Mouse (Mus musculus) hindbrain, embryonic 16.5 days (tissue): ENCODE results near the gene Hist1h2bk. TPM values are rescaled to one million over a fixed set of nuclear protein-coding genes. Genes with fewer than 3 reads are reported as not detected.
"Not testable (repeated sequence)": the region's sequence is repeated elsewhere in the genome, so short reads cannot be mapped to it uniquely, and the experiment has no call there.

Experiments
- ATAC-seq: fragments of 200-750 bp; cut with Nextera tagmentation; 2 replicates; pipeline ENCODE4 v1.8.0; 2017; ENCODE audit warnings: moderate TSS enrichment, moderate library complexity
- H3K27ac ChIP-seq: fragments of 300-500 bp; sonication (generic); 2 replicates; pipeline ENCODE4 v1.5.1; 2014; ENCODE audit warnings: low read depth, mild to moderate bottlenecking, control low read depth, low read length, moderate library complexity
- H3K27me3 ChIP-seq: fragments of 300-500 bp; sonication (generic); replicated peaks from 2 replicates; pipeline ENCODE4 v1.6.1; 2014; ENCODE audit warnings: low read length; ENCODE audit not compliant: control insufficient read depth, insufficient read depth
- H3K36me3 ChIP-seq: fragments of 300-500 bp; sonication (generic); 2 replicates; pipeline ENCODE4 v1.6.1; 2014; ENCODE audit warnings: mild to moderate bottlenecking, low read length, moderate library complexity, mixed read lengths; ENCODE audit not compliant: control insufficient read depth, insufficient read depth
- H3K4me1 ChIP-seq: fragments of 300-500 bp; sonication (generic); 2 replicates; pipeline ENCODE4 v1.6.1; 2014; ENCODE audit warnings: low read depth, low read length; ENCODE audit not compliant: control insufficient read depth, insufficient read depth
- H3K4me2 ChIP-seq: fragments of 300-500 bp; sonication (generic); 2 replicates; pipeline ENCODE4 v1.6.1; 2014; ENCODE audit warnings: mild to moderate bottlenecking, low read length, control low read depth, moderate library complexity
- H3K4me3 ChIP-seq: fragments of 300-500 bp; sonication (generic); 2 replicates; pipeline ENCODE4 v1.5.1; 2014; ENCODE audit warnings: mild to moderate bottlenecking, low read length, control low read depth, moderate library complexity
- H3K9ac ChIP-seq: fragments of 300-500 bp; sonication (generic); 2 replicates; pipeline ENCODE4 v1.6.1; 2014; ENCODE audit warnings: low read depth, mild to moderate bottlenecking, control low read depth, low read length, moderate library complexity
- H3K9me3 ChIP-seq: fragments of 300-500 bp; sonication (generic); 2 replicates; pipeline ENCODE4 v1.6.1; 2014; ENCODE audit warnings: mild to moderate bottlenecking, low read length, moderate library complexity; ENCODE audit not compliant: control insufficient read depth
- WGBS: fragments of 180-500 bp; shearing (Covaris S2); extraction: QIAGEN DNeasy Blood & Tissue Kit; methylation state at CpG from one replicate; pipeline ENCODE4 v1.1.7; 2014; 5-methylcytosine and 5-hydroxymethylcytosine counted together
- polyA plus RNA-seq: library from polyadenylated mRNA; unstranded; fragments of >200 nt; fragmentation: Nextera tagmentation; extraction: Ambion mirVana; gene quantifications from 2 replicates; pipeline ENCODE4 v1.2.1, GENCODE M21; 2015

Gene Hist1h2bk
- polyA plus RNA-seq = 0.70 and 0.87 TPM in 2 replicates

- Histone ChIP-seq H3K4me2 (peak within 1 kb of the TSS; percentile 77), H3K4me3 (peak within 1 kb of the TSS; percentile 45), H3K9ac (peak within 1 kb of the TSS; percentile 54), H3K4me1 (peaks cover 15% of the 10 kb centered on the region), H3K27ac (peak within 1 kb of the TSS; percentile 51; the same call in 1 of the 2 replicates)
- H3K9me3 ChIP-seq, H3K27me3 ChIP-seq, H3K36me3 ChIP-seq: not testable (repeated sequence)
- ATAC-seq = peak; percentile 99
- 0% methylated on average over 22 of the region's 69 CpGs for WGBS
These were observed at the start of gene Hist1h2bk, which contains the start of gene Hist1h2ah for GRCm38 (mm10) chr13:22035267-22036148. Gene Hist1h2bk (plus strand): TSS chr13:22035870. Gene Hist1h2ah (minus strand): TSS chr13:22035568.

GRCm38 (mm10) chr13:21992550-21992949 lies 43.1 kb upstream of the Hist1h2bk start:
- 86% methylated on average over 5 of the region's 5 CpGs for WGBS
- Histone ChIP-seq H3K27me3 (peaks cover 27% of the 10 kb centered on the region), H3K4me2 (no peak overlapping the region), H3K36me3 (no peaks in the 10 kb centered on the region), H3K27ac (no peak overlapping the region), H3K9me3 (peaks cover 10% of the 10 kb centered on the region), H3K9ac (no peak overlapping the region), H3K4me1 (no peaks in the 10 kb centered on the region), H3K4me3 (no peak overlapping the region)
- no peak for ATAC-seq

DNA sequence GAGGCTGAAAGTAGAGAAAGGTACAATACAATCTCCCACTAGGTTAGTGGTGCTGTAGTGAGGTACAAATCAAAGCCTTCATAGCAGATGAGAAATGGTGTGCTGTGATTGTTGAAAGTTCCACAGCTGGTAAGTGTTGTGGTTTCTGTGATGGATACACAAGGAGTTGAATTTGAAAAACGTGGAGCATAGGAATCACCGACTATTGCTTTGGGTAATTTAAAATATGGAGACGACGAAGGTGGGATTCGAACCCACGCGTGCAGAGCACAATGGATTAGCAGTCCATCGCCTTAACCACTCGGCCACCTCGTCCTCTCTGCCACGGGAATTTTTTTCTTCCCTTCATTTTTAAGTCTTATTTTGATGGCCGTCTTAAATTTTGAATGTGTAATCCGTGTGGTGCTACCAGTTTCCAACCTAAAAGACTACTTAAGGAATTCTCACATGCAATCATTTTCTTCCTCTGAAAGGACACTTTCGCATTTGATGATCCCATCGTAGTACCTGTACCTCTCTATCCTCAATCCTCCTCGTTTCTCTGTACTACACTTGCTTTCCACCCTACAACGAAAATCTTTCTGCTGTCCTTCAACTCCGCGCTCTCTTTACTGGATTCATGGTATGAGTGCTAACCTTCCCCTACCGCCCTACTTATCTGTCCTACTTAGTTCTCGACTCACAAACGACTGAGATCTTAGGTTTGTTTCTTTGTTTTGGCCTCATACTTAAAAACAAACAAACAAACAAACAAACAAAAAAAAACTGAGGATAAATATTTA lies 41.5 kb upstream of the Hist1h2bk start:
- Histone ChIP-seq H3K36me3 (no peaks in the 10 kb centered on the region), H3K9me3 (peaks cover 10% of the 10 kb centered on the region), H3K27ac (no peak overlapping the region), H3K4me3 (no peak overlapping the region), H3K27me3 (peaks cover 42% of the 10 kb centered on the region), H3K9ac (no peak overlapping the region), H3K4me2 (no peak overlapping the region), H3K4me1 (no peaks in the 10 kb centered on the region)
- ATAC-seq = no peak
- WGBS = 4% methylated on average over 22 of the region's 22 CpGs

DNA sequence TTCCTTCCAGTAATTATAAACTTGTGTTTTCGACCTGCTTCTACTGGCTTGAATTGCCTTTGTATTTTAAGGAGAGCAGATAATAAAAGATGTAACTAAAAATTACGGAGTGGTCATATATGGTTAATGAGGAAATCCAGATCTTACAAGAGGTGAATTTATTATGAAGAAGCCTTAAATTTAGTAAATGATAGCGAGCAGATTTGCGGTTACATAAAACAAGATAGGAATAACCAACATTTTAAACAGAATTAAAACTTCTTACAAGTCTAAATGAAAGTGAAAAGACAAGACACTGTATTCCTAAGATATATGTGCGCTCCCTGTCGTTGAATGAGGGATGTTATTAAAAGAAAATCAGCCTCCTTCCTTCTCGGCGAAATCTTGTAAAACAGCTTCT lies 40.8 kb upstream of the Hist1h2bk start:
- ATAC-seq = no peak
- peaks cover 10% of the 10 kb centered on the region for H3K9me3 ChIP-seq
- peaks cover 49% of the 10 kb centered on the region for H3K27me3 ChIP-seq
- WGBS = 4% methylated on average over 8 of the region's 8 CpGs
- H3K4me2 ChIP-seq = peak overlapping the region; percentile 48
- H3K27ac ChIP-seq = no peak overlapping the region
- H3K36me3 ChIP-seq = no peaks in the 10 kb centered on the region
- no peak overlapping the region for H3K9ac ChIP-seq
- H3K4me1 ChIP-seq = no peaks in the 10 kb centered on the region
- H3K4me3 ChIP-seq = peak overlapping the region; percentile 24

- 0 out of 2 replicates have a peak, but pooled peaks have one; percentile 52 for ATAC-seq
- H3K9ac ChIP-seq = no peak overlapping the region
- peaks cover 10% of the 10 kb centered on the region for H3K9me3 ChIP-seq
- H3K4me1 ChIP-seq = no peaks in the 10 kb centered on the region
- no peaks in the 10 kb centered on the region for H3K36me3 ChIP-seq
- WGBS = under 1% methylated on average over 21 of the region's 21 CpGs
- no peak overlapping the region for H3K27ac ChIP-seq
- H3K4me3 ChIP-seq = peak overlapping the region; percentile 24
- peak overlapping the region; percentile 48 for H3K4me2 ChIP-seq
- peaks cover 54% of the 10 kb centered on the region for H3K27me3 ChIP-seq
These were observed 40.2 kb upstream of the Hist1h2bk start for GRCm38 (mm10) chr13:21995331-21995914.

DNA sequence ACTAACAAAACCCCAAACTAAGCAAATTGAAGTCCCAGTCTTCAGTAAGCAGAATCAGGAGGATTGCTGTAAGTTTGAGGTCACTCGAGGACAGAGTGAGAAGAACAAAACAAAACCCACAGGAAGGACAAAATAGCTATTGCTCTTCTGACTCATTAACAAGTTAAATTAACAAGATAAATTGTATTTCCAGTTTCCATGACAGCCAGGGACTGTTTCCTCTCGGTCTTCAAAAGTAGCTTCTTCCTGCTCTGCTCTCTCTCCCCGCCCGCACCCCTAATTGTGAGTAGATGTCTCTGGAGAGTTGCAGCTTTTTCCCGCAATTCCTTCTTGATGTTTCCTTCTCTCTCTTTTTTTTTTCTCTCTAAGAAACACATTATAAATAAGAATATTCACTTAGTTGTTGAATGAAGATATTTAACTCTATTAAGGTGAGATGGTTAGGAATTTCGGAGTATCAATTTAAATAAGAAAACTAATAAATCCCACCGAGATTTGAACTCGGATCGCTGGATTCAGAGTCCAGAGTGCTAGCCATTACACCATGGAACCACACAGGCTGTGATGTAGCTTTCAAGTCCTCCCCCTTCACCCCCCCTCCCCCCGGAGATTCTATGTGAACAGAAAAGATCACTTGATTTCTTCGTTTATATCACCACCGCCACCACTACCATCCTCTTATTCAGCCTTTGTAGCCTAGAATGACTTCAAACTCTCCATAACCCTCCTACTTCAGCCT lies 39.4 kb upstream of the Hist1h2bk start:
- peak overlapping the region; percentile 4 for H3K4me3 ChIP-seq
- WGBS = under 1% methylated on average over 12 of the region's 12 CpGs
- no peaks in the 10 kb centered on the region for H3K4me1 ChIP-seq
- no peak overlapping the region for H3K9ac ChIP-seq
- H3K27ac ChIP-seq = no peak overlapping the region
- H3K36me3 ChIP-seq = no peaks in the 10 kb centered on the region
- H3K4me2 ChIP-seq = peak overlapping the region; percentile 48
- H3K27me3 ChIP-seq = peaks cover 60% of the 10 kb centered on the region
- ATAC-seq = no peak
- H3K9me3 ChIP-seq = peaks cover 5% of the 10 kb centered on the region

DNA sequence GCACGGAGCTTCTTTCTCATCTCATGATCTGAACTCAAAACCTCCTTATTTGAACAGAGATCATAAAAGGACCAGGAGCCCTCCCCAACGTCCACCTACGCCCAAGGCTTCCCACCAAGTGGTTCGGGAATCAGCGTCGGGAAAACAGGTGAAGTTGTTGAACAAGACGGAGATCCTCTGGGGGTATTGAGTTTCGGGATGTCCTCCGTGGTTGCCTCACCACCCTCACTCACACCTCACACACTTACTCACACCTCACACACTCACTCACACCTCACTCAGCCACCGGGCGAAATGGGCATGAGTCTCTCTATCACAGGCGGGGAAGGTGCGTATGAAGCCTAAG lies 38.9 kb upstream of the Hist1h2bk start:
- peak overlapping the region; percentile 4; the same call in 1 of the 2 replicates for H3K4me3 ChIP-seq
- peaks cover 3% of the 10 kb centered on the region; the same call in 1 of the 2 replicates for H3K9me3 ChIP-seq
- H3K27me3 ChIP-seq = peaks cover 65% of the 10 kb centered on the region
- no peaks in the 10 kb centered on the region for H3K36me3 ChIP-seq
- WGBS = under 1% methylated on average over 13 of the region's 13 CpGs
- H3K27ac ChIP-seq = no peak overlapping the region
- H3K9ac ChIP-seq = no peak overlapping the region
- no peak for ATAC-seq
- H3K4me1 ChIP-seq = no peaks in the 10 kb centered on the region
- peak overlapping the region; percentile 27 for H3K4me2 ChIP-seq

DNA sequence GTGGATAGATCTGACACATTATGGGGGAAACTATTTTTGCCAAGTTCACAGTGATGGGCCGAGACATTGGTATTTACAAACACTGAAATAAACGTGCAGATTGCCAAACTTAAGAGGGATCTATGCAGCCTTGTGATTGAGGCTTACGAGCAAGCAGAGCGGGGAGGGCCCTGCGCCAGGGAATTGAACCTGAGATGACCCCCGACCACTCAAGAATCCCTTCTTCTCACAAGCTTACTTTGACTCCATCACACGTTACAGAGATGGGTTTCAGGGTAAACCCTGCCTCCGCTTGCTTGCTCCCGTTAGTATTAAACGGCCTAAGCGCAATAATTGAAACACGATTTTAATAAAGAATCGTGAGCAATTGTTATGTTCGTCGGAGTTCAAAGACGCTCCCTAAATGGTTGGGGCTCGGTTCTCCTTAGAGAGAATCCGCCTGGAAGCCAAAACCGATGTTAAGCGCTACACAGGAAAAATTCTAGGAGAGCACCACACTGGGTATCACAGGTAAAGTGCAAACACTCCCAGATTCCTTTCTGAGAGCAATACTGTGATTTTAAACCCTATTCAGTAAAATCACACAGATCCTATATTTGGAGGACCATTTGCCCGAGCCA lies 38.4 kb upstream of the Hist1h2bk start:
- no peak overlapping the region for H3K9ac ChIP-seq
- H3K9me3 ChIP-seq = peaks cover 3% of the 10 kb centered on the region; the same call in 1 of the 2 replicates
- H3K4me3 ChIP-seq = peak overlapping the region; percentile 5; the same call in 1 of the 2 replicates
- ATAC-seq = no peak
- no peaks in the 10 kb centered on the region for H3K4me1 ChIP-seq
- no peak overlapping the region for H3K27ac ChIP-seq
- H3K4me2 ChIP-seq = peak overlapping the region; percentile 27
- WGBS = 2% methylated on average over 21 of the region's 21 CpGs
- peaks cover 70% of the 10 kb centered on the region for H3K27me3 ChIP-seq
- no peaks in the 10 kb centered on the region for H3K36me3 ChIP-seq
